Mouse (Mus musculus): ENCODE data around the gene Rpl37a.

DNA sequence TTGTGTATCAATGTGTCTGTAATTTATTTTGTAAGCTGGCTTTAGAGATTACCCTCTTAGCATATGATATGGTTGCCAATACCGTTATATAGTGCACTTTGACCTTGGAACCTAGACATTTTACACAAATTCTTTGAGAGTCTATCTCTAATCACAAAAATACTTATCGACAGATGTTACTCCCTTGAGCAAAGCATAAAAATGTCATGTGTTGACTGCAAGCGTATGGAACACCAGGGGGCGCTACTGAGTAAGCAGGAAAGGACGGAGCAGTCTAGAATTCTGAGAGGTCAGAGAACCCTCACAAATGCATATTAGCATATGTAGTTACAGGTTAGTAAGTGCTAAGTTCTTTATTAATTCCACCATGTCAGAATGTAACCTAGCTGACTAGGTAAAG is 5.8 kb downstream of the Rpl37a start:
- TF ChIP-seq CTCF (IDR thresholded peaks at IDR 0.05), result peak; percentile 97
- no peak for TF ChIP-seq EP300 (IDR thresholded peaks at IDR 0.05)

All from lung, postnatal 0 days (tissue).